Mouse (Mus musculus) embryonic facial prominence, embryonic 13.5 days (tissue): ENCODE results near the gene Piga. TPM values are rescaled to one million over a fixed set of nuclear protein-coding genes. Genes with fewer than 3 reads are reported as not detected.

Experiments
- ATAC-seq: fragments of 200-750 bp; cut with Nextera tagmentation; 2 replicates; pipeline ENCODE4 v1.8.0; 2017; ENCODE audit warnings: low read depth; ENCODE audit not compliant: insufficient number of reproducible peaks, insufficient read depth, low FRiP score, low TSS enrichment
- H3K27ac ChIP-seq: fragments of 300-500 bp; sonication (generic); 2 replicates; pipeline ENCODE4 v1.5.1; 2015; ENCODE audit warnings: moderate library complexity, mild to moderate bottlenecking, inconsistent platforms
- H3K27me3 ChIP-seq: fragments of 300-500 bp; sonication (generic); 2 replicates; pipeline ENCODE4 v1.6.1; 2015; ENCODE audit warnings: mild to moderate bottlenecking, inconsistent platforms
- H3K36me3 ChIP-seq: fragments of 300-500 bp; sonication (generic); 2 replicates; pipeline ENCODE4 v1.6.1; 2015; ENCODE audit warnings: mild to moderate bottlenecking, inconsistent platforms
- H3K4me1 ChIP-seq: fragments of 300-500 bp; sonication (generic); 2 replicates; pipeline ENCODE4 v1.6.1; 2015; ENCODE audit warnings: inconsistent platforms
- H3K4me2 ChIP-seq: fragments of 300-500 bp; sonication (generic); 2 replicates; pipeline ENCODE4 v1.6.1; 2015; ENCODE audit warnings: moderate library complexity, mild to moderate bottlenecking, inconsistent platforms
- H3K4me3 ChIP-seq: fragments of 300-500 bp; sonication (generic); 2 replicates; pipeline ENCODE4 v1.5.1; 2015; ENCODE audit warnings: mild to moderate bottlenecking, inconsistent platforms
- H3K9ac ChIP-seq: fragments of 300-500 bp; sonication (generic); 2 replicates; pipeline ENCODE4 v1.6.1; 2015; ENCODE audit warnings: mild to moderate bottlenecking, inconsistent platforms
- H3K9me3 ChIP-seq: fragments of 300-500 bp; sonication (generic); 2 replicates; pipeline ENCODE4 v1.6.1; 2016; ENCODE audit warnings: inconsistent platforms
- WGBS: fragments of 180-500 bp; shearing (Covaris S2); methylation state at CpG from one replicate; pipeline ENCODE4 v1.1.7; 2015; ENCODE audit warnings: mixed read lengths; 5-methylcytosine and 5-hydroxymethylcytosine counted together
- polyA plus RNA-seq: library from polyadenylated mRNA; unstranded; fragments of >200 nt; fragmentation: Nextera tagmentation; extraction: Ambion mirVana; gene quantifications from 2 replicates; pipeline ENCODE4 v1.2.1, GENCODE M21; 2015

The Piga gene
- polyA plus RNA-seq = 12.3 and 15.0 TPM in 2 replicates

DNA sequence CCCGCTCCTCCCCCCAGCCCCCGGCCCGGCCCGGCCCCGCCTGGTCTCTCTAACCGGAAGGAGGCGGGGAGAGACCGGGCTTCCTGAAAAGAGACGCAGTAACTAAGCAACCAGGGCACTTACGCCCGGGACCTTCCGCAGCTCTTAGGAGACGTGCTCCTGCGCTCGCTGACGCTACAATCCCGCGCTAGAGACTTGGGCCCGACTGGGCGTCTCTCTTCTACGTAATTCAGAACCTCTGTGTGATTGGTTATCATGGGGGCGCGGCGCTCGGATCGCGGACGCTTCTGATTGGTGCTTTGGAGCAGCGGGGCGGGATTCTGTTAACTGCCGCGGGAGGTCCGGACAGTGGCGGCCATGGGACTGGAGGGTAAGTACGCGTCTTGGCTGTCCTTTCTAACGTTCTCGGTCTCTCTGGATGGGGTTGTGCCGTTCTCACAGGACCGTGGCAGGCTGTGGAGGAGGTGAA, at the start of gene Piga:
Piga (plus strand) TSS at position 317 of the 469 bp plus-strand sequence.
- peak within 1 kb of the TSS; percentile 58 for H3K4me2 ChIP-seq
- H3K27me3 ChIP-seq = peaks cover 30% of the 10 kb centered on the region
- ATAC-seq = peak; percentile 99
- peaks cover 6% of the 10 kb centered on the region; the same call in 1 of the 2 replicates for H3K36me3 ChIP-seq
- no peaks in the 10 kb centered on the region for H3K9me3 ChIP-seq
- peak within 1 kb of the TSS; percentile 75 for H3K9ac ChIP-seq
- peaks cover 8% of the 10 kb centered on the region for H3K4me1 ChIP-seq
- peak within 1 kb of the TSS; percentile 75; the same call in 1 of the 2 replicates for H3K27ac ChIP-seq
- 26% methylated on average over 36 of the region's 40 CpGs for WGBS
- peak within 1 kb of the TSS; percentile 57 for H3K4me3 ChIP-seq

DNA sequence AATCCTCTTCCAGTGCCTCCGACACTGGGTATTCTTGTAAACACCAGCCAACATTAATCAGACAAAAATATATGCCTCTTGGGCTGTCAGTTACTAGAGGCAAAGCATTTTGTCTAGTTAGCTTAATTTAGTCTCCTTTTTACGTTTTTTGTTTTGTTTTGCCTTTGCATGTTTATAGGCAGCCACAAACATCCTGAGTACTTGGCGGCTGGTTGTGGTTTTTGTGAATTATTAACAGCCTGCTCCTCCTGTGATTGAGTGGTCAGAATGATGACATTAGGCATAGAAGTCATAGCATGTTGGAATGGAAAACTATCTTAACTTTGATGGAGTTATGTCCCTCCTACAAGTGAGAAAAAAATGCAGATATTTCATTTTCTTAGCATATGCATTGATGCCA, 49.0 kb upstream of the Piga start:
- no peaks in the 10 kb centered on the region for H3K36me3 ChIP-seq
- H3K9ac ChIP-seq = no peak overlapping the region
- no peak for ATAC-seq
- H3K27me3 ChIP-seq = 0 out of 2 replicates have a peak, but pooled peaks cover under 1% of the 10 kb centered on the region
- H3K4me3 ChIP-seq = no peak overlapping the region
- H3K4me2 ChIP-seq = no peak overlapping the region
- no peaks in the 10 kb centered on the region for H3K9me3 ChIP-seq
- H3K4me1 ChIP-seq = no peaks in the 10 kb centered on the region; the same call in 1 of the 2 replicates
- WGBS = 56% methylated on average over 3 of the region's 3 CpGs
- no peak overlapping the region for H3K27ac ChIP-seq

DNA sequence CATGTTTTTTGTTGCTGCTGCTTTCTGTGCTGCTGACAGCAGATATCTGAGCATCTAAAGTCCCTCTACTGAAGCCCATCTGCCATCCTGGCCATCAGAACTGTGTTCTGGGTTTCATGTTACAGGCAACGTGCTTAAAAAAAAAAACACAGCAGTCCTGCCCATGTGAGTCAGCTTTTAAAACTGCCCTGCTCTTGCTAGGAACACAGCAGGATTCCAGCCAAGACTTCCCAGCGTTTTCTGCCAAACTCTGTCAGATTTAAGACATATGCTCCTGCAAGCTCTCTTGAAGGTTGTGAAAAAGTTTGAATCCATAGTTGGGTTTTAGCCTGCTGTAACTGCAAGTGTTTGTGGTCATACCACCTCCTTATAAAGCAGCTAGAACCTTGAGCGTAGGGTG, 46.5 kb upstream of the Piga start, which contains the start of gene Vegfd:
Vegfd (plus strand) TSS at position 298 of the 400 bp plus-strand sequence.
- Histone ChIP-seq H3K27me3 (peaks cover 5% of the 10 kb centered on the region), H3K27ac (no peak within 1 kb of the TSS), H3K36me3 (no peaks in the 10 kb centered on the region), H3K4me3 (no peak within 1 kb of the TSS), H3K4me2 (no peak within 1 kb of the TSS), H3K4me1 (no peaks in the 10 kb centered on the region; the same call in 1 of the 2 replicates), H3K9ac (no peak within 1 kb of the TSS), H3K9me3 (no peaks in the 10 kb centered on the region)
- WGBS = 27% methylated on average over 3 of the region's 3 CpGs
- ATAC-seq = no peak

DNA sequence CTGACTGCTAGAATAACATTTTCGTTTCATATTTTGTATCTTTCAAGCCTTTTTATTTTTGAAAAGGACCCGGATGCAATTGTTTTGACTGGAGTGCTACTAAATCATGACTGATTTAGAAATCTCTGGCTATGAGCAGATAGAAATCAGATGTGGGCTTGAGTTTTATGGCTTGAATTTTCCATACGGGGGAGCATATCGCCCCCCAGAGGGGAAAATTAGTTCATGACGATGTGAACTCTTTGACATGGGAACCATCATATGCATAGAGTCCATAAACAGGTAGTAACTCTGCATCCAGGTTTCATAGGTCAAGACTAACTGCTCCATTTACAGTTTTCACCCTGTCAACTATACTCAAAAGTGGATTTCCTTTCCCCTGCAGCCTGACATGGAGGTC, 45.0 kb upstream of the Piga start:
- 28% methylated on average over 5 of the region's 5 CpGs for WGBS
- Histone ChIP-seq H3K4me2 (no peak overlapping the region), H3K9me3 (no peaks in the 10 kb centered on the region), H3K36me3 (no peaks in the 10 kb centered on the region), H3K4me3 (no peak overlapping the region), H3K4me1 (no peaks in the 10 kb centered on the region; the same call in 1 of the 2 replicates), H3K27me3 (peaks cover 14% of the 10 kb centered on the region), H3K27ac (no peak overlapping the region), H3K9ac (no peak overlapping the region)
- no peak for ATAC-seq

DNA sequence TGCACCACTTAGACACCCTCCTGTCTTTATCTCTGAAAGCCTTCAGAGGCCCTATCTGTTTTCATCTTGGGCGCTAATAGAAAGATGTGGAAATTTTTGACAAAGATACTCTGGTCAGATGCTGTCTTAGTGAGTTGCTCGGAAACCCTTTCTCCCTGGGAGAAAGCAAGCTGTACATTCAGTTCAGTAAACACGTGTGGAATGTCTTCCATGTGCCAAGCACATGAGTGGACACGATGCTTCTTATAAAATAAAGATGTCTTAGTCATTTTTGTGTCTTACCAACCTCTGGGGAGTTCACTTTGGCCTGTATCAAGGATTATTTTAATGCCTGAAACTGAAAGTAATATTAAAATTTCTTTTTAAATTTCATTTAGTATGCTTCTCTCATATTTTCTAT, 39.9 kb upstream of the Piga start:
- no peaks in the 10 kb centered on the region for H3K9me3 ChIP-seq
- H3K4me2 ChIP-seq = no peak overlapping the region
- H3K4me3 ChIP-seq = no peak overlapping the region
- H3K9ac ChIP-seq = no peak overlapping the region
- peaks cover 24% of the 10 kb centered on the region for H3K27me3 ChIP-seq
- H3K4me1 ChIP-seq = no peaks in the 10 kb centered on the region
- H3K36me3 ChIP-seq = no peaks in the 10 kb centered on the region
- ATAC-seq = no peak
- H3K27ac ChIP-seq = no peak overlapping the region
- WGBS = 75% methylated on average over 4 of the region's 4 CpGs

DNA sequence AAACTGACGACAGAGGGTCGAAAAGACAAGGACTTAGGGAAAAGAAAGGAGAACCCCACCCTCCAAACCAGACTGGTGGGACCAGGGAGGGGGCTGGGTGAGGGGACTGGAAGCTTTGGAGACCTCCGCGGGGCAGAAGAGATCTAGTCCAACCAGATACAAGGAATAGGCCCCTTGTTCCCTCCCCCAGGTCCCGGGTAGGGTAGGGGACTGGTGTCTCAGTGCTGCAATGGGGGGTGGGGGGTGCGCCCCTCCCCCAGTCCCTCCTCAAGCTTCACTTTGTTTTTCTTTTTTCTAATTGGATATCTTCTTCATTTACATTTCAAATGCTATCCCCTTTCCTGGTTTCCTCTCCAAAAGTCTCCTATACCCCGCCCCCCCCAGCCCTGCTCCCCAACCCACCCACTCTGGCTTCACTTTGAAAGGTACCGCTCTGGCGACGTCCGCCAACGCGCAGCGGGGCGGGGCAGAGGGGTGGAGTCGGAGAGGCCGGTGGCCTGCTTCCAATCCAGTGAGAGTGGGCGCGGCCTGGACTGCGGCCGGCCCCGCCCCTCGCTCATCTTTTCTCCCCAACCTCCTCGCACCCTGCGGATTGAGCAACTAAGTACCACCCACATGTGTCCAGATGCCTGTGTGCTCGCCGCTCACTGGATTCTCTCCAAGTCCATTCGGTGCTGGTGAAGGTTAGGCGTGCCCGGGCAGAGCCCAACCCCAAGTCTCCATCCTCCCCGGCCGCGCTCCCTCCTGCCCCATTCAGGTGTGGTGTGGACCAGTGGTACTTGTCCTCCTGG, 37.8 kb upstream of the Piga start:
- Histone ChIP-seq H3K36me3 (no peaks in the 10 kb centered on the region), H3K4me2 (peak overlapping the region; percentile 61), H3K9me3 (no peaks in the 10 kb centered on the region), H3K27me3 (peaks cover 21% of the 10 kb centered on the region; the same call in 1 of the 2 replicates), H3K9ac (peak overlapping the region; percentile 44; the same call in 1 of the 2 replicates), H3K4me1 (no peaks in the 10 kb centered on the region), H3K27ac (no peak overlapping the region; the same call in 1 of the 2 replicates), H3K4me3 (peak overlapping the region; percentile 41)
- peak; percentile 97 for ATAC-seq
- WGBS = 24% methylated on average over 32 of the region's 33 CpGs

DNA sequence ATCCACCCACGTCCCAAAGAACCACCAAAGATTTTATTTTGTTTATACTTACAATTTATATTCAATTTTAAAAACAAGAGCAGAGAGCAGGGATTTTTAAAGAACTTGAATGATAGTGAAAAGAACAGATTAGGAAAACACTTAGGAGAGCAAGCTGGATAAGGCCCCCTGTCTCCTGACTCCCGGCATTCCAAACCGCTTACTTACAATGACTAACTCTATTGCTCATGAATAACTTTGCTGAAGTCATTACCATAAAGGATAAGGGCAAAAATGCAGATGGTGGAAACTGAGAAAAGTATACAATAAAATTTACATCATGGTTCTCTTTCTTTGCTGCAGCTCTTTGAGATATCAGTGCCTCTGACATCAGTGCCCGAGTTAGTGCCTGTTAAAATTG, 25.5 kb upstream of the Piga start:
- H3K36me3 ChIP-seq = no peaks in the 10 kb centered on the region
- 69% methylated on average over 4 of the region's 4 CpGs for WGBS
- peaks cover 23% of the 10 kb centered on the region for H3K27me3 ChIP-seq
- ATAC-seq = no peak
- H3K4me1 ChIP-seq = no peaks in the 10 kb centered on the region
- no peak overlapping the region for H3K4me2 ChIP-seq
- no peak overlapping the region for H3K27ac ChIP-seq
- H3K9me3 ChIP-seq = no peaks in the 10 kb centered on the region
- no peak overlapping the region for H3K4me3 ChIP-seq
- H3K9ac ChIP-seq = no peak overlapping the region

DNA sequence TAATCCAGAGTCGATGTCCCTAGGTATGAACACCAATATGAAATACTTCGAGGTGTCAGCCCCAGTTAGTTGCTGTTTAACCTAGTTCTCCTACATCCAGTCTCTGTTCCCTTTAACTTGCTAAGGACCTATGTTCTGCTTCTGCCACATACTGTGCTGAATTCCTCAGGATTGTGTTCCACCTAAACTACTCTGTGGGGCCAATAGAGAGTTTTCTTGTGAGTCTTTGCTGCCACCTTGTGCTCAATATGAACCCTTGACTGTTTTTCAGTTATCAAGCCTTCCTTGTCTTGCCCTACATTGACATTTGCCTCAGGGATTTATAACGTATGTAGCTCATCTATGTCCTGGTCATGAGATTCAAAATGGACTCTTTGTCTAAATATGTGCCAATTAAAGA, 21.1 kb upstream of the Piga start:
- no peaks in the 10 kb centered on the region for H3K9me3 ChIP-seq
- H3K4me2 ChIP-seq = no peak overlapping the region
- no peak overlapping the region for H3K27ac ChIP-seq
- no peaks in the 10 kb centered on the region for H3K4me1 ChIP-seq
- no peaks in the 10 kb centered on the region for H3K36me3 ChIP-seq
- no peak for ATAC-seq
- no peak overlapping the region for H3K9ac ChIP-seq
- 66% methylated on average over 3 of the region's 3 CpGs for WGBS
- no peak overlapping the region for H3K4me3 ChIP-seq
- H3K27me3 ChIP-seq = peaks cover 16% of the 10 kb centered on the region; the same call in 1 of the 2 replicates

DNA sequence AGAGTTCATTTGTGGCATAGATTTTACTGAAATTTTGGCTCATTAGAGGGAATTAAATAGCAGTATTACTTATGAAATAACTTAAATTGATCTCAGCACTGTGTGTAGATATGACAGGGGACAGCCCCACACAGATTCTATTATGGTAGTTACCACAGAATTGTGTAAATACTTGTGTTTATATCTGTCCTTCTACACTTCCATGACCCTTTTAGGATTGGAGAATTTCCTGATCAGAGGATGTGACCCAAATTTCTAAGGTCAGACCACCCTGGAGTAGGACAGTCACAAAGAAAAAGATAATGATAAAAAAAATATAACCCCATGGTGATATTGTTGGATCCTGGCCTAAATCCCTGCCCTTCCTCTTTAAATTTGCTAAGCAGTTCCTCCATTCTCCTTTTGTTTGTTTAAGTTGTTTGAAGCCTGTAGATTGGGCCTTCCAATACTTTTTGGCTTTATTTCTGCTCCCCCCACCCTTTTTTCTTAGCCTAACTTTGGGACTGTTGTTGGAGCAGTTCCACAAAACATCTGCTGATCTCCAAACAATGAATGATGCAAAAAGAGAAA, 14.4 kb upstream of the Piga start:
- no peak overlapping the region for H3K27ac ChIP-seq
- ATAC-seq = no peak
- H3K9ac ChIP-seq = no peak overlapping the region
- no peaks in the 10 kb centered on the region for H3K36me3 ChIP-seq
- H3K4me3 ChIP-seq = no peak overlapping the region
- H3K9me3 ChIP-seq = no peaks in the 10 kb centered on the region
- no peaks in the 10 kb centered on the region for H3K4me1 ChIP-seq
- peaks cover 22% of the 10 kb centered on the region for H3K27me3 ChIP-seq
- no peak overlapping the region for H3K4me2 ChIP-seq

DNA sequence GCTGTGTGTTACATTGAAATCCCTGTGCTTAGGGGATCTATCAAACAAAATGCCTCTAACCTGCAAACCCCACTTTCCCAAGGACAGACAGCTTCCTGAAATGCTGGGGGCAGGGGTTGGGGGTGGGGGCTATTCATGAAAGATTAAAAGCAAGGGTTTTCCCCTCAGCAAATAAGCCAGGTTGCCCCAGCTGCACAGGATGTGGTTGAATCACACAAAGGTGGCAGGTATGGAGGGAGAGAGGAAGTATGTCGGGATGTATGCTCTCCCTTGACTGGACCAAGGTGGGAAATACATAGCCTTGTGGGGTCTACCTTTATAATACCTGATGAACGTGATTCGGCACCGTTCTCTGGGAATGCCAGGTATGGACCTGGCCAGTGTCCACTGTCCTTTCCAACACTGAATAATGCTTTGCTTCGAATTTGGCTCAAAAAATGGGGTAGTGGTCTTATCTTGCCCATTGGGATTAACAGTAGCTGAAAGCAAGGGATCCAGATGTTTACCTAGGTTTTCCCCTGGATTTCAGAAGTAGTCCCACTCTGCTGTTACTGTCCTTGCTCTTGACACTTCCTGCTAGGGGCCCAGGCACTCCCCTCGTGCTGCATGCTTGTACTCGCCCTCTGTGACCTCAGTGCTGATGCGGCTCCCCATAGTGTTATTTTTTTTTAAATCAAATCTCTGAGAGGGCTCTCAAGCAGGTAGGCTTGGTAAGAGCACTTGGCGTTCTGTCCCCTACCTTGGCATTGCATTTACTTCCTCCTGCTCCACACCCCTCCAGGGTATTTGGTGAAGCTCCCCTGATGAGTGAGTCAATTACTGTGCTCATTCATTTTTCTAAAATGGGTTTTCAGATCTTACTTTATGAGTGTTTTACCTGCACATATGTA, 13.2 kb upstream of the Piga start:
- Histone ChIP-seq H3K27me3 (peaks cover 22% of the 10 kb centered on the region), H3K9ac (no peak overlapping the region), H3K36me3 (no peaks in the 10 kb centered on the region), H3K4me2 (no peak overlapping the region), H3K4me1 (no peaks in the 10 kb centered on the region), H3K4me3 (no peak overlapping the region), H3K9me3 (no peaks in the 10 kb centered on the region), H3K27ac (no peak overlapping the region)
- WGBS = 71% methylated on average over 9 of the region's 9 CpGs
- no peak for ATAC-seq

DNA sequence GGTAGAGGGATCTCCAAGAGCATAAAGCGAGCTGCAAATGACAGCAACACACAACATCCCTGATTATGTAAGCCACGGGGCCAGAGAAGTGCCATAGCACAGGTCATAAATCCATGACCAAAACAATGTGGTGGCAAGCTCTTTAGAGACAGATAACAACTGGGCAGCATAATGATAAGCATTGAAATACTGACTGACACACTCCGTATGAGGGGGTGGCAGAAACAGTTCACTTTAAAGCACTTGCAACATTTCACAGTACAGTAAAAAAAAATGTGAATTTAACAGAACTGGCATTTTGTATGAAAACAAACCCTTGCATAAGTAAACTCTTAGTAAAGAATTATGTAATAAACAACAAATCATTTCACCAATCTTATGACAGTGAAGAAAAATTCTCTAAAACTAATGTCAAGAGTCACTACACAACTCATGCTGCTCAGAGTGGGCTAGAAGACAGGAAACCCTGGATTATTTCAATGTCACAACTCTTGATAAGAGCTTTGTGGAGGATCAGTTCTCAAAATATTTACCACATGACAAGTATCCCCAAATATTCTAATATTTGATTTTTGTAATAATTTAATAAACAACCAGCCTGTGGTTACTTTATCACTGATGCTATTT, 11.2 kb upstream of the Piga start:
- no peak overlapping the region for H3K4me3 ChIP-seq
- H3K4me1 ChIP-seq = no peaks in the 10 kb centered on the region
- no peak for ATAC-seq
- H3K9ac ChIP-seq = no peak overlapping the region
- no peak overlapping the region for H3K27ac ChIP-seq
- H3K27me3 ChIP-seq = peaks cover 28% of the 10 kb centered on the region
- H3K4me2 ChIP-seq = no peak overlapping the region
- no peaks in the 10 kb centered on the region for H3K36me3 ChIP-seq
- H3K9me3 ChIP-seq = no peaks in the 10 kb centered on the region
- 85% methylated on average over 3 of the region's 3 CpGs for WGBS
